Mouse (Mus musculus): ENCODE measurements around the gene Clcnka.

Clcnka gene

DNA sequence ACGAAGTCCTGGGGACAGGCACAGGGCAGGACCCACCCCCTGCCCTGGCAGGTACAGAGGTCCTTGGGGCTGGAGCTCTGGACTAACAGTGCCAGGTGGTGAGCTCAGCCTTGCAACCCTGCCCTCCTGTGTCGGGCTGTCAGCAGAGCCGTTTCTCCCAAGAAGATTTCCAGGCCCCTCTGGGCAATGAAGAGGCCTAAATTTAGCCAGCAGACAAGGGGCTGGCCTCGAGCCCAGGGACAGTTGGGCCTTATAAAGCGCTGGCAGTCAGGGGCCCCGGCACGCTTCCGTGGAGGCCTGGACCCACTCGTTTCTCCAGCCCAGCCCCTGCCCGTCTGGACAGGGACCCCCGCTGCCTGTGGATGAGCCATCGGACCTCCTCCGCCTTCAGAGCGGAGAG is 22.9 kb upstream of the Clcnka start:
- peak in 1 of 2 experiments; percentile 47 for DNase-seq (ENCODE audit: low spot score in 2 of 2)

DNA sequence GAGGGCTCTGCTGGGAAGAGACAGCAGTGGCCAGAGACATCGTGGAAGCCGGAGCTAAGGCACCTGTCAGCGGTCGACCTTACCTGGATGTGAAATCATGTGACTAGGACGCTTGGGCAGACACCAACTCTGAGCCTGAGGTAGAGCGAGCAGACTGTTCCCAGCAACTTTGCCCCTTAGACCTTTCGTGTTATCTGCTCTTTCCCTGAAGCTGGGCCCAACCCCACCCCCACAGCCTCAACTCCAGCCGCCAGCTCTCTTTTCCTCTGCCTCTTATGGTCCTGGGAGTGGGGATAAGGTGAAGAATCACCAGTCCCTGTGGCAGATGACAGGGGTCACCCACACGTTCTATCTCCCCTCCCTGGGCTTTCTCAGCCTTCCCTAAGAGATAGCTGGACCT is 22.4 kb upstream of the Clcnka start:
- DNase-seq (ENCODE audit: low spot score in 2 of 2) = no peak

DNA sequence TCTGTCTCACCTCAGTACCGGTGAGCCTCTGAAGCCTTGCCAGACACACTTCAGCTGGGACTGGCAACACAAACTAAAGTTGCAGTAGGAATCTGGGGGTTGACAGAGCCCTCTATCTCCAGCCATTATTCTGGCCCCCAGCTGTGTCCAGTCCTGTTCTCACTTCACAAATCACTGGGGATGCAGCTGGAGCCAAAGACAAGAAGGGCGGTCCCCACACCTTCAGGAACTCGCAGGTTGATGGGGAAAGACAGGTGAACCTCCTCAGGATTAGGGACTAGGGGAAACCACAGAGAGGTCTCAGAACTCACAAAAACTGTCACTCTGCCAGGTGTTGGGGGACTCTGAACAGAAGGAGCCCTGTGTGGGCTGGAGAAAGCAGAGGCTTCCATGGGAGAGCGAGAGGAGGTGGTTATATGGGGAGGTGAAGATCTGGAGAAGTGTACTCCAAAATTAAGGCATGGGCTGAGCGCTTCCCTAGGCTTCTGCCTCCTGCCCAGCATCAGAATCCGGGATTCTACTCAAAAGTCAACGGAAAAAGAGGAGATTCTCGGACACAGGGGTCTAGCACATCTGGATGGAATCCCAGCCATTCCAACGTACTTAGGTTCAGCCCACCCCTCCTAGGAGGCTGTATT is 21.8 kb upstream of the Clcnka start, which contains the start of gene Hspb7:
Gene Hspb7, plus strand, starts transcription at position 588 of the 638 bp plus-strand sequence.
- no peak for DNase-seq (ENCODE audit: low spot score in 2 of 2)

DNA sequence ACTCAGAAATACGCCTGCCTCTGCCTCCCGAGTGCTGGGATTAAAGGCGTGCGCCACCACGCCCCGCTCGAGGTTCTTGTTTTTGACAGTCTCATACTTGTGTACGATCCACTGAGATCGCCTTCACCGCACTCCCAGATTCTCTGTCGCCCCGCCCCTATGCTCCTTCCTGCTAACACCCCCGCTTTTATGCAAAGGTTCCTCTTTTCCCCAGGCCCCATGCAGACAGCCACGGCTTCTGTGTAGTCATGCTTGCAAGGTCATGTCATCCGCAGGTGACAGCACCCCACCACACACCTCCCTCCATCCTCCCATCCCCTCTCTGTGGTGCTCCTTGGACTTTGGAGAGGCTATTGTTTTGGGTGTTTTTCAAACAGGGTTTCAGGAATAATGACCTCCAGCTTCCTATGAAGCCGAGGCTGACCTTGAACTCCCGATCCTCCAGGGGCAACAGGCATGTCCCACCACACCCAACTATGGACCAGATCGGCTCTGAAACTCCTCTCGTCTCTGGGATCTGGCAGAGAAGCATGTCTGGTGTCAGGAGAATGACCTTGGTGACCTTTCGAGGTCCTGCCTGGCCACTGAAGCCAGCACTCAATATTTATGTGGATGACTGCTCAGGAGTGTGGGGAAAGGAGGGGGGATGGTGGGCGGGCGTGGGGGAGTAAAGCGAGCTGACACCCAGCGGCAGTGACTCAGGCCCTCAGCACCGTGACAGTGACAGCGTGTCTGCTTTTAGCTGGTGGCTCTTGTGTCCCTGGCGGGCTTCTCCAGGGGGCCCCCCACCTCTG is 21.1 kb upstream of the Clcnka start:
- no peak for DNase-seq (ENCODE audit: low spot score in 2 of 2)

DNA sequence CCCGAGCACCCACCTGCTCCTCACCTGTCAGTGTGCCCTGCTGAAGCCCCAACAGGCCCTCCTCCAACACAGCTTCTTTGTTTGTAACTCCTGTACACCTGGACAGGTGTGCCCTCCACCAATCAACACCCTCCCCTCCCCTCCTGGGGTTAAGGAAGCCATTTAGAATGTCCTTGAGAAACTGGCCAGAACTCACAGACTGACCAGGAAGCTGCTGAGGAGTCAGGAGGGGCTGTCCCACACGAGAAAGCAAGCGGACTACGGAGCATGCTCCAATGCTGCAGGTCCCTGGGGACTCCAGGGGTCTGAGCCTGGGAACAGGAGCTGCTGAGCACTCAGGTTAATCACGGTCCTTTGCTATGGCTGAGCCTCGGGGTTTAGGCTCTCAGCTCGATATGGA is 17.4 kb upstream of the Clcnka start, which contains the start of gene Clcnkb:
Gene Clcnkb, minus strand, starts transcription at position 91 of the 400 bp plus-strand sequence.
- DNase-seq (ENCODE audit: low spot score in 2 of 2) = no peak

DNA sequence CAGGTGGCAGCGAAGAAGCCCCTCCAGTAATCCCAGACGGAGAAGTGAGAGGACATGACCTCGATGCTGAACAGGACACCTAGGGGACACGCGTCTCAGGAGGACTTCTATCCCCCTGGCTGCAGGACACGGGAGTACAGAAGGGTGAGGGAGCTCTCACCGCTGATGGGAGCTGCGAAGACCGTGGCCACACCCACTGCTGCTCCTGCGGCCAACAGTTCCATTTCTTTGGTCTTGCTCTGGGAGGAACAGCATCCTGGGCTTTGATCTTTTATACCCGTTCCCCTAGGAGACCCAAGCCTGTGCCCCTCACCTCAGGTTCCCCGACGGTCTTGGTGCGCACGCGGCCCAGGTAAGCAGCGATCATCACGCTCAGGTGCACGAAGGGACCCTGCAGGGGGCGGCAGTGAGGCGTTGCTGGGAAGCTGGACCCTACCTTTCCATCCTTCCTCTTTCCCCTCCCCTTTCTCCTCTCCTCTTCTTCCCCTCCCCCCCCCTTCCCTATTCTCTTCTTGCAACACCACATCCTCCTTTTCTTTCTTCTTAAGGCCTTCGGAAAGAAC is 13.0 kb upstream of the Clcnka start:
- no peak for DNase-seq (ENCODE audit: low spot score in 2 of 2)

DNA sequence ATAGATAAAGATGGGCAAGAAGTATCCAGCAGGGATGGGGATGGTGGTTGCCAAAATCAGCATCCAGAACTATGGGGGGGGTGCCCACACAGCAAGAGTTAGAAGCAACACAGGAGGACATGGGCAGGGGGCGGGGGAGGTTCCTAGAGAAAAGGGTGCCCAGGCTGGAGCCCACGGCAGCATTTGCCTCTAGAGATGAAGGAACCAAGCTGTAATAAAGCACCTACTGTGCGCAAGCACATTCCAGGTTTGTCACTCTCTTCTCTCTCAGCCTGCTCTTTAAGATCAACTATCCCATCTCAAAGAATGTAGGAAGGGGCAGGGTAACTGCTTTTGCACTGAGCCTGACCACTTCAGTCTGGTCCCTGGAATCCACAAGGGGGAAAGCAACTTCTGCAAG is 10.1 kb upstream of the Clcnka start:
- no peak for DNase-seq (ENCODE audit: low spot score in 2 of 2)

DNA sequence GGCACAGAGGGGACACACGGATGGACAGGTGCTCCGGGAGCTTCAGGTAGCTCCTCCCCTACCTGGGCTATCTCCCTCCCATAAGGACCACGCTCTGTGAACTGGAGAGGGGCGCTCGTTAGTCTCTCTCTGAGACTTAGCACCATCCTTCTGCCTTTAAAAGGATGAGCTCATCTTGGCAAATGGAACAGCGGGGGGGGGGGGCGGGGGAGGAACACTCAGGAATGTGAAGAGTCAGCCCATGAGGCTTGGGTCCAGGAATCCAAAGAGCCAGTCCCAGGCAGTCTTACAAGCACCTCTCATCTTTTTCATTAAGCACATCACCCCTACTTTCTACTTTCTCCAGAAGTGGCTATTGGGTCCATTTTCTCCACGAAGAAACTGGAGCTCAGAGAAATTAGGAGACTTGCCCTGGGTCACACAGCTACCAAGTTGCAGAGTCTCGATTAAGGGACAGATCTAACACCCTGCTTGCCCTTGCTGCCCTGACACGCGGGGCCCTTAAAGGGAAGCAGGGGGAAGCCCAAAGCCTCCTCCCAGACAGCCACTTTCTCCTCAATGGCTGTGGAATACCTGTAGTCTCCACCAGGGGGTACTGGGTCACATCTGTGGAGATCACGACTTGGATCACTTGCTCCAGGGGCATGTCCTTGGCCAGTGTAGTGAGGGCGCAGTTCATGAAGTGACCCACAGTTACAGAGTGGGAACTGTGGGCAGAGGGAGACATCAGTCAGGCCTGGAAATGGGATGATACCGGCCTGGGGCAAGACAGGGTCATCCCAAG is 8.2 kb upstream of the Clcnka start:
- DNase-seq (ENCODE audit: low spot score in 2 of 2) = no peak

DNA sequence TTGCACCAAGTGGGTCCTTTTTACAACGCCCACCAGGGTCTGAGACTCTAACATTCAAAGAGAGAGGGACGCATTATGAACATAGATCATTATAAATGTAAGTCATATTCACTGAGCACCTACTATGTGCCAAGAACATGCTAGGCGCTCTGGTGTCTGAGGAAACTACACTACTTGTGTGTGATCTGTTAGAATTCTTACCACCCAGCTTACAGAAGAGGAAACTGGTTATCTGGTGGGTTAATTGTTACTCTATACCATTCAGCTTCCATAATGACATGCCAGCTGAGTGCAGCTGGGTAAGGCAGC is 6.7 kb upstream of the Clcnka start:
- no peak for DNase-seq (ENCODE audit: low spot score in 2 of 2)

DNA sequence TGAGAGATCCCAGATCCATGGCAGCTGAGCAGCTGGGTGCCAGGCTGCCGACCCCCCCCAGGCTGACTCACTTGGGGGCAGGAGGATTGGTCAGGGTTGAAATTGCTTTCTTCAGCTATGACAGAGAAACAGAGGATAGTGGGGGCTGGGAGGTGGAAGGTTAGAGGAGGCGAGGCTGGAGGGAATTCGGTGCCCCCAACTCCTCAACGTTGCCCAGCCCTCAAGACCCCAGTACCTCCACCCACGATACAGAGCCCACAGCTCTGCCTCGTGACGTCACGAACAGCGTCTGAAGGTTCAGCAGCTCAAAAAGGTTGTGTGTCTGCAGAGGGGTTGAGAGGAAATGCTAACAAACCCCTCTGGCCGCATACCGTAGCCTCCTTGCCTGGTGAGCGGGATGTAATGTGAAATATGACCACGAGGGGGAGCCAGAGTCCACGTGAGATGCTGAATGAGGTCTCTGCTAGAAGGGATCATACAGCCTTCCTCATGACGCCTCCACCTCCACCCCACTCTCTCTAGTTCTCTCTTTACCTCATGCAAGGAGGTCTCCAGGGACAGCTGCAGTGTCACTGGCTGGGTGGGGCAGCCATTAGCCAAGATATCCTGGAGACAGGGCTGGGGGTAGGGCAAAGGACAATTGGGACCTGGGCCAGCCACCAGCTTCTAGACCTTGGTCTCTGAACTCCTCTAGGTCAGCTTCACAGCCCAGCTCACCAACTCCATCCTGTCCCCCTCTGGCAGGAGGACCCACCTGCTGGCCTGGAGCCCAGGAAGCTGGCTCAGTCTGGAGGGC is 6.2 kb upstream of the Clcnka start:
- DNase-seq (ENCODE audit: low spot score in 2 of 2) = peak; percentile 94

DNA sequence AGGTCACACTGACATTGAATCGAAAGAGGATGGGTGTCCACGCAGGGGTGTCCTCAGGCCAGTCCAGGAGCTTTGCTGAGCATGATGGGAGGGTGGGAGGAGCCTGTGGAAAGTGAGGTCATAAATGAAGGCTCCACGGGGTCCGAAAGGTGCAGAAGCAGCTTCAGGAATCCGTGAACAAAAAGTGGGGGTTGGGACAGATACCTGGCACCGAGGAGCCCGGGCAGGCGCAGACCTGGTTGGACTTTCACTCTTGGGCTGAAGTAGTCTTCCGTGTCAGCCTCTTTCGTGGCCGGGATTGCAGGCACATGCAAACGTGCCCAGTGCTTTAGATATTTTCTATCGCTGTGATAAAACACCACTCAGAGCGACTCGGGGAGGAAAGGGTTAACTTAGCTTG is 1.6 kb upstream of the Clcnka start:
- no peak for DNase-seq (ENCODE audit: low spot score in 2 of 2)

DNA sequence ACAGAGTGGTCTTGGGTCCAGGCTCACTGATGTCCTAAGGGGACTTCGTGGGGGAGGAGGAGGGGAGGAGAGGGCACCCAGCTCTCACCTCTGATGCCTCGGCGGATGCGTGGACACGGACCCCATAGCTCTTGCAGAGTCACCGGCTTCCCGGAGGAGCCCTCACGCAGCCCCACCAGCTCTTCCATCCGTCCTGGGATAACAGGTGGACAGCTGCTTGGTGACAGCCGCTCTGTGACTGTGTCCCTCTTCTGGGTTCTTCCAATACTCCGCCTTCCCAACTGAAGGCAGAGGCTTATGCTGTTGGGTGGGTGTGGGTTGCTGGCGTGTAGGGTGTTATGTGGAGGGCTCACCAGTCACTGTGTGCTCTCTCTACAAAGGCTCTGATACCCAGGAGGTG is 663 bp downstream of the Clcnka start:
- no peak for DNase-seq (ENCODE audit: low spot score in 2 of 2)

DNA sequence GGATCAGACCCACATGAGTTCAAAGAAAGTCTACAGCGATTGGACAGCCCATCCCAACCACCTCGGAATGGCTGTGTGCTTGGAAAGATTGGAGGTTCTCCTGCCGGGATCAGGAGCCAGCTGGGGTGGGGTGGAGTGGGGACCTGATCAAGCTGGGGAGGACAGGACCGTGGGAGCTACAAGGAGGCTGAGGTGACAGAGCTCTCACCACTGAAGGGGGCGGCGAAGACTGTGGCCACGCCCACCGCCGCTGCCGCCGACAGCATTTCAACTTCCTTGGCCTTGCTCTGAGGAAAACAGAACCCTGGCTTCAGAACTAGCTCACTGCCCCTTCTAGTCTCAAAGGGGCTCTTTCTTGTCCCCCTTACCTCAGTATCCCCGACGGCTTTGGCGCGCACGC is 3.8 kb downstream of the Clcnka start:
- DNase-seq (ENCODE audit: low spot score in 2 of 2) = no peak

DNA sequence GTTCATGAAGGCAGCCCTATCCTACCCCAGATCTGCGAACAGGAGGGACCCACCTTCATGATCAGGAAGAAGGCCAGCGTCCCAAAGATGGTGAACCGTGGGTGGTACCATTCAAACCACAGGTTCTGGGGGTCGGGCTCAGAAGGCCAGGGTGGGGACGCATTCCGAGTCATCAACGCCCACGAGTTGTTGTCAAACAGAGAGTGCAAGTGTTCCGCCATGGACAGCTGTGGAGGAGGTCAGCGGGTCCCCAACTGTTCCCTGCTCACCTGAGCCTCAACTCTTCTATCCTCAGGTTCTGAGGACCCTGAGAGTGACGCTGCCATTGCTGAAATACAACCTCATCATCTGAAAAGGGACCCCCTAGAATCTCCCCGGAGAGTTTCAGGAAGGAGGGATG is 7.2 kb downstream of the Clcnka start:
- DNase-seq (ENCODE audit: low spot score in 2 of 2) = no peak

DNA sequence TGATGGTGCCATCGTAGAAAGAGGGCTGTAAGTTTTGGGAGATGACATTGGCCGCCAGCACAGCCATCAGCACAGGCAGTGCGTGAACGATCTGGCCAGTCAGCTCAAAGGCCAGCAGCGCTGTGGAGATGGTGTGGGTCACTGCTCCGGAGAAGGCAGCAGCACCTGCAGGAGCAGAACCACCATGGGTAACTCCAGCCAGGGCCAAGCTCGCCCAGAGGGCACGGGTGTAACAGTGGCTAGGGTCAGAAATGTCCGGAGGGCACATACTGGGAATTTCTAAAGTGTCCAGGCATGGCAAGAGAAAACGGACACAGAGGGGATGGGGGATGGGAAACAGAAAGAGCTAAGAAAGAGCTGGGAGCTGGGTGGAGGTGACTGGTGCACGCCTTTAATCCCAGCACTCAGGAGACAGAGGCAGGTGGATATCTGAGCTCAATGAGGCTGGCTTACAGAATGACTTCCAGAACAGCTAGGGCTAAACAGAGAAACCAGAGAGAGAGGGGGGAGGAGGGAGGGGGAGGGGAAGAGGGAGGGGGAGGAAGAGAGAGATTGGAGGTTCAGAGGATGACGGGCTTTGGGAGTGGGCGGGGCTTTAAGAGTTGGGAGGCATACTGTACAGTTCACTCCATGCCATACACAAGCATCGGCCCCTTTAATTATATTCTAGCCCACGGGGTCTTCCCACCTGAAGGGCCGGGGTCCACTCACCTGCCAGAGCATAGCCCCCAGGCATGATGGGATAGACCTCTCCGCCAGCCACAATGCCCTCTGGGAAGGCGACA is 9.0 kb downstream of the Clcnka start:
- DNase-seq (ENCODE audit: low spot score in 2 of 2) = no peak

DNA sequence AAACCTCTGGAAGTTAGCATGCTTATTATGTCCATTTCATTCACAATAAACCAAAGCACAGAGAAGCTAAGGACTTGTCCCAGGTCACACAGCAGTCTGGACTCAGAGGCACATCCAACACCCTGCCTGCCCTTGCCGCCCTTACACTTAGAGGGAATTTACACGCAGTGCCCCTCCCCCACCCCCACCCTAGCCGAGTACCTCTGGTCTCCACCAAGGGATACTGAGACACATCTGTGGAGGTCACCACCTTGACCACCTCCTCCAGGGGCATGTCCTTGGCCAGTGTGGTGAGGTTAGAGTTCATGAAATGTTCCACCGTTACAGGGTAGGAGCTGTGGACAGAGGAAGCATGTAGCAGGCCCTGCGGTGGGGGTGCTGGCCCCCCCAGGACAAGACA is 10.6 kb downstream of the Clcnka start:
- no peak for DNase-seq (ENCODE audit: low spot score in 2 of 2)

DNA sequence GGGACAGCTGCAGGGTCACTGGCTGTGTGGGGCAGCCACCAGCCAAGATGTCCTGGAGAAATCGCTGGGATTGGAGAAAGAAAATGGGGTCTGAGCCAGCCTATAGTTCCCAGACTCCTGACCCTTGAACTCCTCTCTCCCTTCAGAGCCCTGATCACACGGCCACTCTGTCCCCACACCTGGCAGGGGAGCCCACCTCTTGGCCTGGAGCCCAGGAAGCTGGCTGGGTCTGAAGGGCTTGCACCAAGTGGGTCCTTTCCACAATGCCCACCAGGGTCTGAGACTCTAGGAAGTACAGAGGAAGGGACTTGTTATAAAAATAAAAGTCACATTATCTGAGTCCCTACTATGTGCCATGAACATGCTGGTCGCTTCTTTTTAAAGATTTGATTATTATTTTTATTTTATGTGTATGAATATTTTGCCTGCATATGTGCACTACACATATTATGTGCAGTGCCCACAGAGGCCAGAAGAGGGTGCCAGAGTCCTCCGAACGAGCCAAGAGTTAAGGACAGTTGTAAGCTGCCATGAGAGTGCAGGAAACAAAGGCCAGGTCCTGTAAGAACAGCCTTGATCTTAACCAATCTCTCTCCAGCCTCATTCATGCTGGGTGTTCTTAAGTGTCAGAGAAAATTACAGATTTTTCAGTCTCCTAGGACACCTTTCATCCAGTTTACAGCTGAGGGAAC is 11.3 kb downstream of the Clcnka start:
- DNase-seq (ENCODE audit: low spot score in 2 of 2) = peak; percentile 52 to 78

DNA sequence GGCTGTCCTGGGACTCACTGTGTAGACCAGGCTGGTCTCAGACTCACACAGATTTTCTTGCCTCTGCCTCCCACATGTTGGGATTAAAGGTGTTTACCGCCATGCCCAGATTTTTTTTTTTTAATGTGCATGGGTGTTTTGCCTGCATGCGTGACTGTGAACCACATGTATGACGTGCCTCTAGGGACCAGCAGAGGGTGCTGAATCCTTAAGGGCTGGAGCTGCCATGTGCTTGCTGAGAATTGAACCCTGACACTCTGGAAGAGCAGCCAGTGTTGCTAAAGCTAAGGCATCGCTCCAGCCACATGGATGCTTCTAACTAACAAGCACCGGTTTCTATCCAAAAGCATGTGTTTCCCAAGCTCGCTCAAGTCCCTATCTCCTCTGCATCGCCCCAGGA is 12.4 kb downstream of the Clcnka start:
- no peak for DNase-seq (ENCODE audit: low spot score in 2 of 2)

DNA sequence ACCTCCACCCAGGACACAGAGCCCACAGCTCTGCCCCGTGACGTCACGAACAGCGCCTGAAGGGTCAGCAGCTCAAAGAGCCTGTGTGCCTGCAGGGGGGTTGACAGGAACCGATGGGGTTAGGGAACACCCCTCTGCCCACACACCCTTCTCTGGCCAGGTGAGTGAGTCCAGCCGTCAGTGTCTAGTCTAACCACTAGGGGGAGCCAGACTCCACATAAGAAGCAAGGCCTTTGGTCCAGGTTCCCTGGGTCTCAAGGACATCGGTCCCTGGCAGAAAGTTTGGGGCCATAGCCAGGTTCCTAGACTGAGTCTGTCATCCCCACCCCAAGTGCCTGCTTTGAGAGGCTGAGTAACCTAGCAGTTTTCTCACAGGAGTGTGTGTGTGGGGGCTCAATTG is 13.2 kb downstream of the Clcnka start:
- peak in 1 of 2 experiments; percentile 42 for DNase-seq (ENCODE audit: low spot score in 2 of 2)

DNA sequence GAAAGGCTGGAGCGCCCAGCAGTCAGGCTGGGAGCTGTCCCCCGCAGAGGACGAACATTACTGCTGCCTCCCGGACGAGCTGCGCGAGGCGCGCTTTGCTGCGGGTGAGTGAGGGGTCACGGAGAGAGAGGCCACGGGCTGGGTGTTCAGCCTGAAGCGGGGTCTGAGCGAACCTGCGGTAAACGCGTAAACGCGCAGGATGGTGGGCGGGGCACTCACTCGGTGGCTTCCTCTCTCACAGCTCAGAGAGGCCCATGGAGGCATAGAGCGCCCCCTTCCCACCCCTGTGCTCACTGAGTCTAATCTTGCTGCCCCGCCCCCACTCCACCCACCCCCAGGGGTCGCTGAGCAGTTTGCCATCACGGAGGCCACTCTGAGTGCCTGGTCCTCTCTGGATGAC is 16.1 kb downstream of the Clcnka start:
- no peak for DNase-seq (ENCODE audit: low spot score in 2 of 2)

All from cerebellum, postnatal 4 days (tissue).